Mouse (Mus musculus) gastrocnemius, adult 18-20 months (tissue): ENCODE data around the gene Fam163a. TPM values are rescaled to one million over a fixed set of nuclear protein-coding genes. Genes with fewer than 3 reads are reported as not detected.

ENCODE experiments used
- DNase-seq: peaks from one replicate; pipeline ENCODE4 v3.0.0; 2021; ENCODE audit warnings: low spot score
- total RNA-seq, 2 experiments: library from RNA; stranded (reverse); gene quantifications; 2 replicates each; pipeline ENCODE4 v1.2.3; 2021

Gene Fam163a
- total RNA-seq, 2 experiments from 2014 or later = not detected

- no peak for DNase-seq
Measured at GRCm38 (mm10) chr1:156034661-156035060, 170.2 kb downstream of the Fam163a start.

- no peak for DNase-seq
Measured at GRCm38 (mm10) chr1:156033921-156034320, 170.9 kb downstream of the Fam163a start.

- DNase-seq = peak; percentile 82
Measured at GRCm38 (mm10) chr1:156028340-156028975, 176.4 kb downstream of the Fam163a start.

GRCm38 (mm10) chr1:156027849-156028248 lies 177.0 kb downstream of the Fam163a start:
- no peak for DNase-seq

Other genes with a start within 250 kb of the Fam163a start
- 10 to 100 TPM; 34.5 to 34.6 TPM for gene Cep350, start 231.8 kb downstream of the Fam163a start, total RNA-seq
- 10 to 100 TPM; 46.9 to 55.6 TPM for gene Tor1aip2, start 169.6 kb downstream of the Fam163a start, total RNA-seq
- 100 to 1,000 TPM; 124 to 126 TPM for gene Tor1aip1, start 168.5 kb downstream of the Fam163a start, total RNA-seq
- gene Tdrd5, start 98.6 kb upstream of the Fam163a start, total RNA-seq = not detected
- gene Nphs2, start 105.7 kb upstream of the Fam163a start, total RNA-seq = not detected
- gene Gm2000, start 161.0 kb upstream of the Fam163a start, total RNA-seq = 100 to 1,000 TPM; 402 to 430 TPM
- not detected for gene Axdnd1, start 216.1 kb upstream of the Fam163a start, total RNA-seq